Mouse (Mus musculus) R1 (cell line): ENCODE measurements at regions not wholly inside any gene's neighbourhood (a gene's known extent, or its start where the extent isn't known, plus 50 kb on each side); places are given as distances from the start of the nearest gene placed in this dataset.

Experiments
- DNase-seq: peaks from one replicate; pipeline ENCODE4 v3.0.0-alpha.2; 2018; ENCODE audit warnings: low read depth, low spot score

- DNase-seq = no peak
These were observed 61.5 kb downstream of the Ccna1 start for GRCm38 (mm10) chr3:54993761-54994160.

GRCm38 (mm10) chr3:54990073-54990472, 65.2 kb downstream of the Ccna1 start:
- DNase-seq = peak; percentile 96

- DNase-seq = no peak
These were observed 65.9 kb downstream of the Ccna1 start for GRCm38 (mm10) chr3:54989358-54989757.

- DNase-seq = peak; percentile 18
These were observed 65.8 kb upstream of the Sertm1 start for GRCm38 (mm10) chr3:54981488-54981887.

GRCm38 (mm10) chr3:54980312-54980711, 64.6 kb upstream of the Sertm1 start:
- DNase-seq = no peak

- no peak for DNase-seq
These were observed 49.8 kb upstream of the Sertm1 start for GRCm38 (mm10) chr3:54965512-54965911.
